Mouse (Mus musculus) ES-E14 (cell line): ENCODE results near the gene Bri3. TPM values are rescaled to one million over a fixed set of nuclear protein-coding genes. Genes with fewer than 3 reads are reported as not detected.

Source experiments
- DNase-seq: peaks from one replicate; pipeline ENCODE4 v3.0.0-alpha.2; 2013; ENCODE audit warnings: low read depth, low spot score
- H3K27ac ChIP-seq: 2 replicates; pipeline ENCODE4 v1.5.1; 2012; ENCODE audit warnings: low read depth, mild to moderate bottlenecking, low read length, moderate library complexity, mixed read lengths; ENCODE audit not compliant: poor library complexity, insufficient read depth, severe bottlenecking
- H3K36me3 ChIP-seq: 2 replicates; pipeline ENCODE4 v1.6.1; 2012; ENCODE audit warnings: mild to moderate bottlenecking, low read length, moderate library complexity, mixed read lengths; ENCODE audit not compliant: control insufficient read depth, poor library complexity, insufficient read depth, severe bottlenecking
- H3K4me1 ChIP-seq, 2 experiments: fragments of 150-350 bp in 1 of 2; sonication (generic) in 1 of 2; 2 replicates each; pipeline ENCODE4 v1.6.1; 2012; ENCODE audit warnings: low read length in 2 of 2, mild to moderate bottlenecking in 1 of 2, mixed read lengths in 1 of 2; ENCODE audit not compliant: control insufficient read depth in 2 of 2, insufficient read depth in 2 of 2, poor library complexity in 1 of 2
- H3K4me3 ChIP-seq, 2 experiments: fragments of 150-350 bp in 1 of 2; sonication (generic) in 1 of 2; 2 replicates each; pipeline ENCODE4 v1.5.1; 2012; ENCODE audit warnings: low read length in 2 of 2, low read depth in 1 of 2, mild to moderate bottlenecking in 1 of 2, mixed read lengths in 1 of 2; ENCODE audit not compliant: insufficient read depth in 1 of 2, poor library complexity in 1 of 2, severe bottlenecking in 1 of 2
- H3K9ac ChIP-seq: 2 replicates; pipeline ENCODE4 v1.6.1; 2012; ENCODE audit warnings: low read depth, mild to moderate bottlenecking, low read length, mixed read lengths; ENCODE audit not compliant: poor library complexity, insufficient read depth, severe bottlenecking
- H3K9me3 ChIP-seq: fragments of 150-350 bp; sonication (generic); 2 replicates; pipeline ENCODE4 v1.6.1; 2012; ENCODE audit warnings: low read depth, mild to moderate bottlenecking, low read length; ENCODE audit not compliant: control insufficient read depth, insufficient read depth
- CHD2 ChIP-seq: IDR thresholded peaks from 2 replicates; pipeline ENCODE4 v1.6.1; 2014; ENCODE audit warnings: mild to moderate bottlenecking, low read depth, low read length, inconsistent platforms
- HCFC1 ChIP-seq: IDR thresholded peaks from 2 replicates; pipeline ENCODE4 v1.6.1; 2012; ENCODE audit warnings: low read length, inconsistent platforms, borderline replicate concordance; ENCODE audit not compliant: insufficient read depth
- MAFK ChIP-seq: IDR thresholded peaks from 2 replicates; pipeline ENCODE4 v1.6.1; 2014; ENCODE audit warnings: mild to moderate bottlenecking, low read depth, low read length, inconsistent platforms; ENCODE audit not compliant: insufficient read depth
- ZC3H11A ChIP-seq: IDR thresholded peaks from 2 replicates; pipeline ENCODE4 v1.6.1; 2012; ENCODE audit warnings: low read depth, mild to moderate bottlenecking, inconsistent platforms, low read length, borderline replicate concordance
- ZNF384 ChIP-seq: IDR thresholded peaks from 2 replicates; pipeline ENCODE4 v1.6.1; 2012; ENCODE audit warnings: low read depth, low read length, inconsistent platforms
- in situ Hi-C, 2 experiments: fragments of 600-800 bp; cut with MboI; formaldehyde crosslinking; loops; one replicate each; pipeline ENCODE4 v1.15.1; 2025; ENCODE audit warnings: low sequenced_read_pairs in 2 of 2, inconsistent platforms in 1 of 2; ENCODE audit not compliant: unreplicated experiment in 2 of 2
- total RNA-seq: library from RNA; depleted of rRNA; stranded (reverse); fragments of 300-350 nt; gene quantifications from 2 replicates; pipeline ENCODE4 v1.2.3, GENCODE M21; 2012; rRNA removed

Bri3 gene
- 21.9 and 26.4 TPM in 2 replicates for total RNA-seq

GRCm38 (mm10) chr5:144243901-144244487 is at the start of gene Bri3:
Gene Bri3, plus strand, starts transcription at chr5:144244437.
- TF ChIP-seq MAFK (no peak), CHD2 (no peak), ZNF384 (no peak), ZC3H11A (no peak), HCFC1 (no peak)
- Histone ChIP-seq H3K4me1 (no peaks in the 10 kb centered on the region; a peak in 1 of 4 replicates), H3K27ac (no peak within 1 kb of the TSS), H3K4me3 (no peak within 1 kb of the TSS), H3K9ac (no peak within 1 kb of the TSS), H3K9me3 (no peaks in the 10 kb centered on the region), H3K36me3 (no peaks in the 10 kb centered on the region)
- in situ Hi-C loops = no loop called here
- DNase-seq = no peak

DNA sequence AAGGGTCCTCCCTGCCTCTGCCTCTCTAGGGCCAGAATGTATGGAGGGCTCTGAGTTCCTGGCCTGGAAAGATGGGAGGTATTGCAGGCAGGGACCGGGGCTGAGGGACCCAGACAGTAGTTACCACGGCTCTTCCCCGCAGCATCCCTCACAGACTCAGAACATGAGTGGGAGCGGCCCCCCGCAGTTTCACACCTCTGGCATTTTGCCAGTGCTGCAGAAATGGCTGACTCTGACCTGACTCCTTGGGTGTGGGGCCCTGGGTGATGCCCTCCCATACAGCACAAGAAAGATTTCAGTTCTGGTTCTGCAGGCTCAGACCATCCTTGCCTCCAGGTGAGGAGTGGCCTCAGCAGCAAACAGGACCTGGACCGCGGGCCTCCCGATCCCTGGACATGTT is 48.7 kb upstream of the Bri3 start:
- no peak for TF ChIP-seq HCFC1
- no peak for TF ChIP-seq ZC3H11A
- TF ChIP-seq MAFK = no peak
- TF ChIP-seq ZNF384 = no peak
- TF ChIP-seq CHD2 = no peak
- in situ Hi-C loops = no loop called here
- peaks cover 0 to 20% of the 10 kb centered on the region in 2 experiments; a peak in 3 of 4 replicates for H3K4me1 ChIP-seq
- no peak overlapping the region for H3K27ac ChIP-seq
- no peak overlapping the region for H3K9ac ChIP-seq
- DNase-seq = no peak
- H3K36me3 ChIP-seq = no peaks in the 10 kb centered on the region
- H3K9me3 ChIP-seq = no peaks in the 10 kb centered on the region
- H3K4me3 ChIP-seq = no peak overlapping the region

- in situ Hi-C loops = no loop called here
- H3K9me3 ChIP-seq = no peaks in the 10 kb centered on the region
- no peak overlapping the region for H3K4me3 ChIP-seq
- DNase-seq = no peak
- H3K27ac ChIP-seq = no peak overlapping the region
- TF ChIP-seq ZC3H11A (no peak), ZNF384 (no peak), CHD2 (no peak), HCFC1 (no peak), MAFK (no peak)
- peaks cover 0 to 10% of the 10 kb centered on the region in 2 experiments; a peak in 1 of 4 replicates for H3K4me1 ChIP-seq
- H3K36me3 ChIP-seq = no peaks in the 10 kb centered on the region
- no peak overlapping the region for H3K9ac ChIP-seq
Measured at GRCm38 (mm10) chr5:144200616-144201015, 43.6 kb upstream of the Bri3 start.

DNA sequence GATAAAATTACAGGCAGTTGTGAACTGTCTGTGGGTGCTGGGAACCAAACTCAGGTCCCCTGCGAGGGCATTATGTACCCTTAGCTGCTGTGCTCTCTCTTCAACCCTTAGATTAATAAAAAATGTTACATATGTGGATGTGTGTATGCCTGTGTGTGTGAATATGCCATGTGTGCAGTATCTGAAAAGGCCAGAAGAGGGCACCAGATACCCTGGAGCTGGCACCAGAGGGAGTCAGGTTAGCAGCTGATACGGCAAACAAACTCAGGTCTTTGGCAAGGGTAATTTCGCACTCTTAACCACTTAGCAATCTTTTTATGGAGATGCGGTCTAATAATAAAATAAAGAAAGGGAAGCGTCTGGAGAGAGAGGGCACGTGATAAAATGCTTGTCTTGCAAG is 41.8 kb upstream of the Bri3 start:
- TF ChIP-seq MAFK (0 out of 2 replicates have a peak, but pooled peaks have one; percentile 32), ZNF384 (no peak), CHD2 (no peak)
- peaks cover 3% of the 10 kb centered on the region; the same call in 1 of the 2 replicates for H3K36me3 ChIP-seq
- H3K4me3 ChIP-seq = no peak overlapping the region
- H3K4me1 ChIP-seq = peaks cover 0 to 6% of the 10 kb centered on the region in 2 experiments; a peak in 1 of 4 replicates
- in situ Hi-C loops = no loop called here
- H3K9ac ChIP-seq = no peak overlapping the region
- no peaks in the 10 kb centered on the region for H3K9me3 ChIP-seq
- no peak overlapping the region for H3K27ac ChIP-seq
- DNase-seq = no peak

GRCm38 (mm10) chr5:144203398-144203959 is 40.8 kb upstream of the Bri3 start:
- H3K9me3 ChIP-seq = no peaks in the 10 kb centered on the region
- H3K9ac ChIP-seq = no peak overlapping the region
- H3K4me3 ChIP-seq = no peak overlapping the region
- in situ Hi-C loops = no loop called here
- no peak for TF ChIP-seq CHD2
- no peak for TF ChIP-seq MAFK
- no peak for TF ChIP-seq ZNF384
- no peak for TF ChIP-seq ZC3H11A
- TF ChIP-seq HCFC1 = no peak
- H3K36me3 ChIP-seq = peaks cover 3% of the 10 kb centered on the region; the same call in 1 of the 2 replicates
- H3K27ac ChIP-seq = no peak overlapping the region
- no peak for DNase-seq
- peaks cover 0 to 6% of the 10 kb centered on the region in 2 experiments; a peak in 1 of 4 replicates for H3K4me1 ChIP-seq
